Mouse (Mus musculus) G1E (cell line): Measurements from ENCODE around the gene Cilp2. TPM values are rescaled to one million over a fixed set of nuclear protein-coding genes. Genes with fewer than 3 reads are reported as not detected.

ENCODE experiments used
- ATAC-seq: 2 replicates; pipeline ENCODE4 v1.8.0; 2016; ENCODE audit warnings: mild to moderate bottlenecking; ENCODE audit not compliant: insufficient number of reproducible peaks, poor library complexity, low FRiP score, severe bottlenecking; ENCODE audit errors: extremely low read depth
- DNase-seq: peaks from one replicate; pipeline ENCODE4 v3.0.0; 2012; ENCODE audit warnings: low spot score
- H3K27me3 ChIP-seq: 2 replicates; pipeline ENCODE4 v1.6.1; 2012; ENCODE audit warnings: mild to moderate bottlenecking, low read length, inconsistent platforms; ENCODE audit not compliant: insufficient read depth
- H3K36me3 ChIP-seq: replicated peaks from 2 replicates; pipeline ENCODE3; 2012; ENCODE audit warnings: mild to moderate bottlenecking, inconsistent platforms
- H3K4me1 ChIP-seq: 2 replicates; pipeline ENCODE4 v1.6.1; 2012; ENCODE audit warnings: low read depth, low read length, inconsistent platforms, mixed read lengths; ENCODE audit not compliant: insufficient read depth
- H3K4me3 ChIP-seq: 2 replicates; pipeline ENCODE4 v1.5.1; 2012; ENCODE audit warnings: low read depth, mild to moderate bottlenecking, inconsistent platforms, low read length, moderate library complexity, mixed read lengths
- H3K9me3 ChIP-seq: replicated peaks from 2 replicates; pipeline ENCODE4 v1.6.1; 2012; ENCODE audit warnings: inconsistent platforms
- TAL1 ChIP-seq: conservative IDR thresholded peaks from 2 replicates; pipeline ENCODE4 v1.6.1; 2012; ENCODE audit warnings: low read depth, low read length, inconsistent platforms, mixed read lengths
- polyA plus RNA-seq: library from polyadenylated mRNA; stranded (reverse); fragments of >175 nt; gene quantifications from 2 replicates; pipeline ENCODE4 v1.2.3, GENCODE M21; 2012
- total RNA-seq, 2 experiments: library from RNA; stranded (forward) in 1 of 2; stranded (reverse) in 1 of 2; fragments of 200-1000 nt in 1 of 2; fragments of >200 nt in 1 of 2; fragmentation: Nextera tagmentation in 1 of 2; gene quantifications; 2 replicates each; pipeline ENCODE4 v1.2.3; 2014 to 2017

Gene Cilp2
- total and polyA plus RNA-seq, 3 experiments: under 0.01 to 0.01 TPM; not detected in 1

GRCm38 (mm10) chr8:69832298-69832853 lies 55.1 kb downstream of the Cilp2 start, which contains the start of gene Pbx4:
Gene Pbx4 (plus strand): TSS chr8:69832491.
- Histone ChIP-seq H3K36me3 (peaks cover 10% of the 10 kb centered on the region), H3K27me3 (no peaks in the 10 kb centered on the region; the same call in 1 of the 2 replicates), H3K4me3 (peak within 1 kb of the TSS; percentile 80), H3K9me3 (no peaks in the 10 kb centered on the region), H3K4me1 (peaks cover 18% of the 10 kb centered on the region)
- DNase-seq: peak; percentile 71
- peak; percentile 87 for ATAC-seq
- TF ChIP-seq TAL1: no peak

Other genes with a start within 250 kb of the Cilp2 start
- 0.29 and 0.53 TPM in 2 replicates for gene Zfp964, start 233.2 kb downstream of the Cilp2 start, total RNA-seq (2014; fragmentation: Nextera tagmentation)
- gene Zfp964, start 233.2 kb downstream of the Cilp2 start, total RNA-seq (2017): 0.16 and 0.29 TPM in 2 replicates
- gene Zfp964, start 233.2 kb downstream of the Cilp2 start, polyA plus RNA-seq: not detected in 2 replicates
- gene Zfp869, start 177.0 kb downstream of the Cilp2 start, total RNA-seq (2014; fragmentation: Nextera tagmentation): 34.8 and 41.2 TPM in 2 replicates
- gene Zfp869, start 177.0 kb downstream of the Cilp2 start, total RNA-seq (2017): 33.6 and 37.9 TPM in 2 replicates
- gene Zfp869, start 177.0 kb downstream of the Cilp2 start, polyA plus RNA-seq: 1.3 and 1.4 TPM in 2 replicates
- 13.4 and 16.4 TPM in 2 replicates for gene Zfp963, start 137.7 kb downstream of the Cilp2 start, total RNA-seq (2014; fragmentation: Nextera tagmentation)
- gene Zfp963, start 137.7 kb downstream of the Cilp2 start, total RNA-seq (2017): 6.7 and 7.5 TPM in 2 replicates
- 0.45 and 0.51 TPM in 2 replicates for gene Zfp963, start 137.7 kb downstream of the Cilp2 start, polyA plus RNA-seq
- gene Gm20422, start 112.8 kb downstream of the Cilp2 start, total RNA-seq (2014; fragmentation: Nextera tagmentation): not detected in 2 replicates
- gene Gm20422, start 112.8 kb downstream of the Cilp2 start, total RNA-seq (2017): 0.38 TPM in 1 of 2 replicates, not detected in the other
- gene Gm20422, start 112.8 kb downstream of the Cilp2 start, polyA plus RNA-seq: 0.99 and 1.4 TPM in 2 replicates
- 27.8 and 29.8 TPM in 2 replicates for gene Atp13a1, start 96.5 kb downstream of the Cilp2 start, total RNA-seq (2014; fragmentation: Nextera tagmentation)
- gene Atp13a1, start 96.5 kb downstream of the Cilp2 start, total RNA-seq (2017): 17.8 and 23.8 TPM in 2 replicates
- 40.7 and 43.6 TPM in 2 replicates for gene Atp13a1, start 96.5 kb downstream of the Cilp2 start, polyA plus RNA-seq
- gene Zfp866, start 96.5 kb downstream of the Cilp2 start, total RNA-seq (2014; fragmentation: Nextera tagmentation): 32.8 and 36.6 TPM in 2 replicates
- 35.3 and 35.4 TPM in 2 replicates for gene Zfp866, start 96.5 kb downstream of the Cilp2 start, total RNA-seq (2017)
- 1.2 and 1.9 TPM in 2 replicates for gene Zfp866, start 96.5 kb downstream of the Cilp2 start, polyA plus RNA-seq
- 60.0 and 61.2 TPM in 2 replicates for gene Gmip, start 79.0 kb downstream of the Cilp2 start, total RNA-seq (2014; fragmentation: Nextera tagmentation)
- gene Gmip, start 79.0 kb downstream of the Cilp2 start, total RNA-seq (2017): 45.2 and 48.0 TPM in 2 replicates
- gene Gmip, start 79.0 kb downstream of the Cilp2 start, polyA plus RNA-seq: 53.2 and 85.2 TPM in 2 replicates
- 2.5 and 4.3 TPM in 2 replicates for gene Lpar2, start 65.3 kb downstream of the Cilp2 start, total RNA-seq (2014; fragmentation: Nextera tagmentation)
- 1.5 and 1.8 TPM in 2 replicates for gene Lpar2, start 65.3 kb downstream of the Cilp2 start, total RNA-seq (2017)
- gene Lpar2, start 65.3 kb downstream of the Cilp2 start, polyA plus RNA-seq: 0.65 and 0.69 TPM in 2 replicates
- gene Pbx4, start 55.2 kb downstream of the Cilp2 start, total RNA-seq (2014; fragmentation: Nextera tagmentation): 2.0 and 2.2 TPM in 2 replicates
- 3.7 and 4.4 TPM in 2 replicates for gene Pbx4, start 55.2 kb downstream of the Cilp2 start, total RNA-seq (2017)
- gene Pbx4, start 55.2 kb downstream of the Cilp2 start, polyA plus RNA-seq: 2.0 and 2.8 TPM in 2 replicates
- not detected in 2 replicates for gene Tssk6, start 14.5 kb upstream of the Cilp2 start, total RNA-seq (2014; fragmentation: Nextera tagmentation)
- gene Tssk6, start 14.5 kb upstream of the Cilp2 start, total RNA-seq (2017): 0.22 TPM in 1 of 2 replicates, not detected in the other
- gene Tssk6, start 14.5 kb upstream of the Cilp2 start, polyA plus RNA-seq: 0.12 and 0.15 TPM in 2 replicates
- 64.6 and 85.0 TPM in 2 replicates for gene Ndufa13, start 14.9 kb upstream of the Cilp2 start, total RNA-seq (2014; fragmentation: Nextera tagmentation)
- 111 and 124 TPM in 2 replicates for gene Ndufa13, start 14.9 kb upstream of the Cilp2 start, total RNA-seq (2017)
- gene Ndufa13, start 14.9 kb upstream of the Cilp2 start, polyA plus RNA-seq: 119 and 158 TPM in 2 replicates
- 7.3 TPM in 1 of 2 replicates, not detected in the other for gene Yjefn3, start 15.0 kb upstream of the Cilp2 start, total RNA-seq (2014; fragmentation: Nextera tagmentation)
- gene Yjefn3, start 15.0 kb upstream of the Cilp2 start, total RNA-seq (2017): 2.1 TPM in 2 replicates
- gene Yjefn3, start 15.0 kb upstream of the Cilp2 start, polyA plus RNA-seq: 1.8 and 2.3 TPM in 2 replicates
- 99.3 and 101 TPM in 2 replicates for gene Gatad2a, start 108.7 kb upstream of the Cilp2 start, total RNA-seq (2014; fragmentation: Nextera tagmentation)
- gene Gatad2a, start 108.7 kb upstream of the Cilp2 start, total RNA-seq (2017): 44.4 and 52.2 TPM in 2 replicates
- 104 and 139 TPM in 2 replicates for gene Gatad2a, start 108.7 kb upstream of the Cilp2 start, polyA plus RNA-seq
- gene Mau2, start 155.0 kb upstream of the Cilp2 start, total RNA-seq (2014; fragmentation: Nextera tagmentation): 49.6 and 53.2 TPM in 2 replicates
- gene Mau2, start 155.0 kb upstream of the Cilp2 start, total RNA-seq (2017): 35.4 and 37.8 TPM in 2 replicates
- gene Mau2, start 155.0 kb upstream of the Cilp2 start, polyA plus RNA-seq: 29.6 and 34.2 TPM in 2 replicates
- 17.9 and 43.3 TPM in 2 replicates for gene Sugp1, start 155.1 kb upstream of the Cilp2 start, total RNA-seq (2014; fragmentation: Nextera tagmentation)
- 33.1 and 36.0 TPM in 2 replicates for gene Sugp1, start 155.1 kb upstream of the Cilp2 start, total RNA-seq (2017)
- 44.9 and 52.9 TPM in 2 replicates for gene Sugp1, start 155.1 kb upstream of the Cilp2 start, polyA plus RNA-seq
- not detected in 2 replicates for gene Tm6sf2, start 185.2 kb upstream of the Cilp2 start, total RNA-seq (2014; fragmentation: Nextera tagmentation)
- 0.38 and 1.1 TPM in 2 replicates for gene Tm6sf2, start 185.2 kb upstream of the Cilp2 start, total RNA-seq (2017)
- gene Tm6sf2, start 185.2 kb upstream of the Cilp2 start, polyA plus RNA-seq: 0.07 and 0.23 TPM in 2 replicates
- gene Hapln4, start 195.8 kb upstream of the Cilp2 start, total RNA-seq (2014; fragmentation: Nextera tagmentation): not detected in 2 replicates
- gene Hapln4, start 195.8 kb upstream of the Cilp2 start, total RNA-seq (2017): 0.05 TPM in 1 of 2 replicates, not detected in the other
- gene Hapln4, start 195.8 kb upstream of the Cilp2 start, polyA plus RNA-seq: not detected in 2 replicates
- gene Ncan, start 233.2 kb upstream of the Cilp2 start, total RNA-seq (2014; fragmentation: Nextera tagmentation): not detected in 2 replicates
- 0.05 TPM in 1 of 2 replicates, not detected in the other for gene Ncan, start 233.2 kb upstream of the Cilp2 start, total RNA-seq (2017)
- gene Ncan, start 233.2 kb upstream of the Cilp2 start, polyA plus RNA-seq: not detected in 2 replicates
- 10.6 and 12.0 TPM in 2 replicates for gene Nr2c2ap, start 243.6 kb upstream of the Cilp2 start, total RNA-seq (2014; fragmentation: Nextera tagmentation)
- gene Nr2c2ap, start 243.6 kb upstream of the Cilp2 start, total RNA-seq (2017): 6.7 and 8.5 TPM in 2 replicates
- gene Nr2c2ap, start 243.6 kb upstream of the Cilp2 start, polyA plus RNA-seq: 12.0 and 19.4 TPM in 2 replicates